Mouse (Mus musculus): ENCODE data around the gene Racgap1.

- TF ChIP-seq CTCF (IDR thresholded peaks at IDR 0.05; ENCODE audit: low read depth) = no peak
- no peak for TF ChIP-seq EP300 (optimal IDR thresholded peaks at IDR 0.05)
Observed at GRCm38 (mm10) chr15:99618595-99618994, 32.9 kb downstream of the Racgap1 start.
